Mouse (Mus musculus) G1E (cell line): Measurements from ENCODE around the gene Mcts2.

Source experiments
- CTCF ChIP-seq: IDR thresholded peaks from 2 replicates; pipeline ENCODE4 v1.5.1; 2012; ENCODE audit warnings: low read depth, low read length, inconsistent platforms, mixed read lengths
- GATA1 ChIP-seq: IDR thresholded peaks from 2 replicates; pipeline ENCODE4 v1.6.1; 2012; ENCODE audit warnings: borderline replicate concordance, low read length, inconsistent platforms, mixed read lengths

DNA sequence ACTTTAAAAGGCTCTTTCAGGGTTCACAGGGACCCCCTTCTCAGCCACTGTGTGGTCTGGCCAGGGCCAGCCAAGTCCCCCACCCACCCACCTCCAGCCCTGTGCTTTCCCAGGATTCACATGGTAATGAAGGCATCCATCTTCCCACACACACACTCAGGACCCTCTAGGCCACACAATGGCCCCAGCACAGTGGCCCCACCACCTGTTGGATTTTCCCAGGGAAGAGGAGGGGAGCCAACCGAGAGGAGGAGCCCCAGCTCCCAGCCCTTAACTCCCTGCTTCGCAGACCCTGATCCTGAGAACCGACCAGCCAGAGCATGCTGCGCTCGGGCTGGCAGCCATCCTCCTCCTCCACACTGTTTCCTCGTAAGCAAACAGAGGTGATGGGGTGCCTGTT lies 31.2 kb downstream of the Mcts2 start:
- TF ChIP-seq CTCF (no peak), GATA1 (no peak)
